Comparison of ENCODE assay signal across 8 mouse cellular contexts in genomic region chr1:134454904-134455824, GRCm38 (mm10). TPM values are rescaled to one million over a fixed set of nuclear protein-coding genes. Genes with fewer than 3 reads are reported as not detected.
DNase-seq lines count a peak whose midpoint lies in the region; ATAC-seq and TF ChIP-seq lines count a peak whose summit lies in the region.

TSS of gene Klhl12 (plus strand) at chr1:134455531.

- TF ChIP-seq POLR2A in heart, adult 2 months (IDR thresholded peaks at IDR 0.05; ENCODE audit: insufficient read depth, low read depth, low read length), result peak; percentile 81

- H3K27ac ChIP-seq in embryonic facial prominence, embryonic 13.5 days, result peak within 1 kb of the TSS; percentile 85
- peak within 1 kb of the TSS; percentile 92 for H3K27ac ChIP-seq in heart, adult 2 months
- H3K27ac ChIP-seq in limb, embryonic 13.5 days, result peak within 1 kb of the TSS; percentile 75
- H3K27ac ChIP-seq in midbrain, embryonic 16.5 days (ENCODE audit: low read length), result peak within 1 kb of the TSS; percentile 67

- H3K9ac ChIP-seq in embryonic facial prominence, embryonic 13.5 days, result peak within 1 kb of the TSS; percentile 95
- H3K9ac ChIP-seq in heart, adult 2 months (ENCODE audit: low read depth, low read length), result peak within 1 kb of the TSS; percentile 100
- peak within 1 kb of the TSS; percentile 96 for H3K9ac ChIP-seq in limb, embryonic 13.5 days
- H3K9ac ChIP-seq in midbrain, embryonic 16.5 days (ENCODE audit: low read depth, low read length), result peak within 1 kb of the TSS; percentile 84

- H3K4me2 ChIP-seq in embryonic facial prominence, embryonic 13.5 days, result peak within 1 kb of the TSS; percentile 78
- H3K4me2 ChIP-seq in limb, embryonic 13.5 days (replicated peaks), result peak within 1 kb of the TSS; percentile 80
- peak within 1 kb of the TSS; percentile 81 for H3K4me2 ChIP-seq in midbrain, embryonic 16.5 days (ENCODE audit: low read length)

- peak within 1 kb of the TSS; percentile 97 for H3K4me3 ChIP-seq in embryonic facial prominence, embryonic 13.5 days
- peak within 1 kb of the TSS; percentile 71 for H3K4me3 ChIP-seq in heart, adult 2 months
- peak within 1 kb of the TSS; percentile 99 for H3K4me3 ChIP-seq in limb, embryonic 13.5 days
- peak within 1 kb of the TSS; percentile 73 for H3K4me3 ChIP-seq in midbrain, embryonic 16.5 days (ENCODE audit: low read depth, low read length)

- no peaks in the 10 kb centered on the region for H3K27me3 ChIP-seq in embryonic facial prominence, embryonic 13.5 days
- H3K27me3 ChIP-seq in heart, adult 2 months (ENCODE audit: control insufficient read depth, insufficient read depth, low read length), result no peaks in the 10 kb centered on the region
- H3K27me3 ChIP-seq in limb, embryonic 13.5 days, result no peaks in the 10 kb centered on the region
- H3K27me3 ChIP-seq in midbrain, embryonic 16.5 days (ENCODE audit: control insufficient read depth, insufficient read depth, low read depth, low read length), result no peaks in the 10 kb centered on the region

- ATAC-seq in embryonic facial prominence, embryonic 13.5 days (ENCODE audit: insufficient number of reproducible peaks, insufficient read depth, low FRiP score, low TSS enrichment, low read depth), result peak; percentile 89
- peak; percentile 92 for ATAC-seq in limb, embryonic 13.5 days (ENCODE audit: low FRiP score, low read depth)
- peak; percentile 95 for ATAC-seq in midbrain, embryonic 16.5 days

- no peak for TF ChIP-seq EP300 in heart, adult 2 months (IDR thresholded peaks at IDR 0.05; ENCODE audit: insufficient read depth, low read depth, low read length)

- intact Hi-C loops in heart, adult 2 months (cut with DNase I), result loop anchor here (1.0 to 2.0 kb wide), 3 partner anchors 38 to 94 kb away; partner anchors contain the start of genes Rabif and Tmem183a

- peaks cover 1% of the 10 kb centered on the region for H3K79me2 ChIP-seq in heart, adult 2 months (replicated peaks; ENCODE audit: control insufficient read depth, insufficient read depth, low read length)

- peaks cover 18% of the 10 kb centered on the region for H3K36me3 ChIP-seq in embryonic facial prominence, embryonic 13.5 days
- H3K36me3 ChIP-seq in heart, adult 2 months (ENCODE audit: control insufficient read depth, insufficient read depth, low read length), result peaks cover 2% of the 10 kb centered on the region; the same call in 1 of the 2 replicates
- peaks cover 19% of the 10 kb centered on the region for H3K36me3 ChIP-seq in limb, embryonic 13.5 days
- peaks cover 3% of the 10 kb centered on the region; the same call in 1 of the 2 replicates for H3K36me3 ChIP-seq in midbrain, embryonic 16.5 days (ENCODE audit: control insufficient read depth, insufficient read depth, low read length)

- 1% methylated on average over 54 of the region's 61 CpGs for whole genome bisulfite sequencing in embryonic facial prominence, embryonic 13.5 days
- WGBS in heart, adult 2 months, result under 1% methylated on average over 61 of the region's 61 CpGs
- 1% methylated on average over 59 of the region's 61 CpGs for WGBS in limb, embryonic 13.5 days
- WGBS in midbrain, embryonic 16.5 days, result under 1% methylated on average over 60 of the region's 61 CpGs

- peak; percentile 97 for DNase-seq in 3134 (ENCODE audit: extremely low read depth, insufficient read length, low spot score)
- peak; percentile 96 for DNase-seq in adrenal gland, postnatal 36 days
- peak; percentile 94 to 98 for DNase-seq in heart, adult 2 months
- peak; percentile 95 to 98 for DNase-seq in kidney, adult 8-10 months
- DNase-seq in spleen, postnatal 10 days (ENCODE audit: low spot score in 2 of 2), result peak; percentile 98 to 99

- TF ChIP-seq CTCF in heart, adult 2 months (IDR thresholded peaks at IDR 0.05), result peak; percentile 52

- H3K9me3 ChIP-seq in embryonic facial prominence, embryonic 13.5 days, result no peaks in the 10 kb centered on the region
- no peaks in the 10 kb centered on the region for H3K9me3 ChIP-seq in limb, embryonic 13.5 days
- no peaks in the 10 kb centered on the region for H3K9me3 ChIP-seq in midbrain, embryonic 16.5 days (replicated peaks; ENCODE audit: control insufficient read depth, low read length, poor library complexity, severe bottlenecking)

- H3K4me1 ChIP-seq in embryonic facial prominence, embryonic 13.5 days, result peaks cover 21% of the 10 kb centered on the region
- peaks cover 3% of the 10 kb centered on the region; the same call in 1 of the 2 replicates for H3K4me1 ChIP-seq in heart, adult 2 months (ENCODE audit: control insufficient read depth, insufficient read depth, low read length)
- peaks cover 17% of the 10 kb centered on the region for H3K4me1 ChIP-seq in limb, embryonic 13.5 days
- H3K4me1 ChIP-seq in midbrain, embryonic 16.5 days (ENCODE audit: control insufficient read depth, insufficient read depth, low read length), result peaks cover 15% of the 10 kb centered on the region

RNA-seq across cellular contexts. Expression of gene Klhl12, which starts in this region (rescaled TPM):
- 10 to 100 TPM; 21.5 to 22.9 TPM for total RNA-seq in adrenal gland, postnatal 36 days (2021)
- polyA plus RNA-seq in embryonic facial prominence, embryonic 13.5 days (2015; fragmentation: Nextera tagmentation; extraction: Ambion mirVana), result 31.7 and 33.1 TPM in 2 replicates
- total RNA-seq in heart, adult 2 months (2021), result 10 to 100 TPM; 20.2 to 21.8 TPM
- polyA plus RNA-seq in heart, adult 2 months (2012; rRNA removed), result 9.3 and 15.7 TPM in 2 replicates
- polyA plus RNA-seq in limb, embryonic 13.5 days (2015; fragmentation: Nextera tagmentation; extraction: Ambion mirVana), result 29.4 and 29.9 TPM in 2 replicates
- 37.6 and 37.9 TPM in 2 replicates for polyA plus RNA-seq in midbrain, embryonic 16.5 days (2015; fragmentation: Nextera tagmentation; extraction: Ambion mirVana)

Comparison
In these comparisons a context has a peak if more than half of its experiments do, and no peak if none do; other contexts are left out.
1. Peak in every context shown above with its lines: DNase-seq, ATAC-seq, H3K4me3 ChIP-seq and H3K27ac ChIP-seq.